Mouse (Mus musculus): ENCODE data around the gene H2al1n. TPM values are rescaled to one million over a fixed set of nuclear protein-coding genes. Genes with fewer than 3 reads are reported as not detected.

The H2al1n gene
- not detected for polyA plus RNA-seq (2012; fragmentation: generic; extraction: Trizol)

DNA sequence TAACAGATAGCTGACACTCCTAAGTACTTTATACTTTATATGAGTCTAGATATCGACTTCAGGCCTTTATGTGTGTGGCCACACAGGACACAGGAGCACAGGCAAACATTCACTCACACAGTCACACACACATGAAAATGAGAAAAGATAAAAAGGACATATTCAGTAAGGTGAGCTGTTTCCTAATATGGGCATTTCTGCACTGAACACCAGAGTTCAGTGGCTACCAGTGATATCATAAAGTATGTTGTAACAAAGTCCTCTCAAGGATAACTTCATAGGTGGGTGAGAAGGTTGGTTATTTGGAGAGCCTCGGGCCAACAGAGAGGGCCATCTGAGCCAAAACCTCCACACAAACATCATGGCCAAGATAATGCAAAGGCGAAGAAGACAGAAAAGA lies at the start of gene H2al1n:
Gene H2al1n (plus strand): TSS at position 301 of the 400 bp plus-strand sequence.

